Mouse (Mus musculus): Measurements from ENCODE around the gene Olfr325. TPM values are rescaled to one million over a fixed set of nuclear protein-coding genes. Genes with fewer than 3 reads are reported as not detected.

Olfr325 gene
- polyA plus RNA-seq (2012; fragmentation: generic; extraction: Trizol): not detected

DNA sequence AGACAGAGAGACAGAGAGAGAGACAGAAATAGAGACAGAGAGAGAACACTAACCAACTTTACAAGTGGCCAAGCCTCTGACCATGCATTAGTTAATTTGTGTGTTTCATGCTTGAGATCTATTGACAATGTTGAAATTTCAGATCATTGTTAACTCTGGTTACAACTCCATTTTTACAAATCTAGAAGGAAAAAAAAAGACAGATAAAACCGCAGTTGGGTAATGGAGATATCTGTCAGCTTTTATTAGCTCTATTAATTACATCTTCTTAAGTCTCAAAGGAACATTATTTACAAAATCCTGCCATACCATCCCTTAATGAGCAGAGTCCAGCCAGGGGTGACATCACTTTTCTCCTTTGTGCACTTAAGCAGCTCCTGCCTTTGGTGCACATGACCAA lies at the start of gene Olfr325:
Gene Olfr325 (plus strand): TSS at position 301 of the 400 bp plus-strand sequence.

GRCm38 (mm10) chr11:58534736-58535135 lies 42.8 kb upstream of the Olfr325 start, which contains the start of gene Olfr330:
Gene Olfr330 (minus strand): TSS chr11:58534836.

DNA sequence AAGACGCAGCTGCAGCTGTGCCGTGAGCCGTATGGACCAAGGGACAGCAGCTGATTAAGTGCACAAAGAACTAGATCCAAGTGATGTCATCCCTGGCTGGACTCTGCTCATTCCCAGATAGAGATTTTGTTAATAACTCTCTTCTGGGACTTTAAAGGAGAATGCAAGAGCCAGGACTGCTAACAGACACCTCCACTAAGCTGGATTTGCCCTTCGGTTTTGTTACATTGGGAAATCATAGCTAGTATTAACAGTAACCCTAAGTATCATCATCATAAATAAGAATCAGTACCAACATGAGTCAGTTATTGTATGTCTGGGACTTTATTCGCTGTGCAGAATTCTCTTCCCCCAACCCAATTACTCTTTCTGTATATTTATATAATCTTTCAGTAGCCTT lies 31.2 kb upstream of the Olfr325 start, which contains the start of gene Olfr329-ps:
Gene Olfr329-ps (minus strand): TSS at position 101 of the 400 bp plus-strand sequence.

GRCm38 (mm10) chr11:58555536-58555935 lies 22.0 kb upstream of the Olfr325 start, which contains the start of gene Olfr328:
Gene Olfr328 (minus strand): TSS chr11:58555636.

GRCm38 (mm10) chr11:58570405-58570804 lies 7.1 kb upstream of the Olfr325 start, which contains the start of gene Olfr224:
Gene Olfr224 (minus strand): TSS chr11:58570553.

GRCm38 (mm10) chr11:58594814-58595213 lies 17.3 kb downstream of the Olfr325 start, which contains the start of gene Olfr324:
Gene Olfr324 (plus strand): TSS chr11:58595114.

DNA sequence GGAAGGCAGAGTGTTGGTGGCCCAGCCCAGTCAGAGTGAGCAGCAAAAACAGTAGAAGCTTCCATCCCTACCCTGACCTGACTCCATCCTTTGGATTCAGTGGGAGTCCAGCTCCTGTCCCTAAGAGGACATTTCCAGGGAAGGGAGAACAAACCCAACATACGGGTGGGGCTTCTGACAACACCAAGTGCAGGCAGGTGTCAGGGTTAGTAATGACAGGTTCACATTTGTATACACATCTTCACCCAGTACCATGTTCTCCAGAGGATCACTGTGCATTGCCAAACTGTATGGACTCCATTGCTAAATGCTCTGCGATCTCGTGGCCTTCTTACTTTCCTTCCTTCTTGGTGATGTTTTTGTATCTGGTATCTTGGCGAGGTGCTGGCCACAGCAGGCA lies 38.4 kb downstream of the Olfr325 start, which contains the start of gene 2210407C18Rik:
Gene 2210407C18Rik (minus strand): TSS at position 101 of the 400 bp plus-strand sequence.

DNA sequence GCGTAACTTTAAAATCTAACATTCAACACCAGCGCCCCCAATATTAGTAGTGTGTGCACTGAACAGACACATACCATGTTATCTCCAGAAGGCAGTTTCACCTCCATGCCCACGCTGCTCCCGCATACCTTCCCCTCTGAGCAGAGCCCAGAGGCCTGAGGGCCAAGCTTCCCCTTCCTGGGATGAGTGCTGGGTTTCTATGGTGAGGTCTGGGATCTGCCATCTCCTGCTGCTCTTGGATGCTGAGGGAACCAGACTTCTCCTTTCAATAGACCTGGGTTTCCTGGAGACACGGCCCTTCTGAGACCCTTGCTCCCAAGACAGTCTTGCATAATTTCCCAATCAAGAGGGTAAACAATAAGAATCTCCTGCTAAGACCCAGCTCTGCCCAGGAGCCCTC lies 52.9 kb downstream of the Olfr325 start, which contains the start of gene Olfr323:
Gene Olfr323 (minus strand): TSS at position 101 of the 400 bp plus-strand sequence.

Other genes starting within 250 kb of the Olfr325 start
- gene Zfp672, start 247.4 kb upstream of the Olfr325 start, polyA plus RNA-seq (2012; fragmentation: generic; extraction: Trizol): 10 to 100 TPM; 15.1 to 17.3 TPM
- gene Sh3bp5l, start 247.0 kb upstream of the Olfr325 start, polyA plus RNA-seq (2012; fragmentation: generic; extraction: Trizol): 10 to 100 TPM; 17.9 to 33.6 TPM
- not detected for gene Lypd8, start 198.7 kb upstream of the Olfr325 start, polyA plus RNA-seq (2012; fragmentation: generic; extraction: Trizol)
- not detected for gene 1810065E05Rik, start 156.6 kb upstream of the Olfr325 start, polyA plus RNA-seq (2012; fragmentation: generic; extraction: Trizol)
- gene Gm12253, start 145.2 kb upstream of the Olfr325 start, polyA plus RNA-seq (2012; fragmentation: generic; extraction: Trizol): not detected
- gene Lypd9, start 124.8 kb upstream of the Olfr325 start, polyA plus RNA-seq (2012; fragmentation: generic; extraction: Trizol): not detected
- gene Olfr30, start 115.5 kb upstream of the Olfr325 start, polyA plus RNA-seq (2012; fragmentation: generic; extraction: Trizol): not detected
- not detected for gene Olfr332, start 85.2 kb upstream of the Olfr325 start, polyA plus RNA-seq (2012; fragmentation: generic; extraction: Trizol)
- not detected for gene Olfr331, start 75.2 kb upstream of the Olfr325 start, polyA plus RNA-seq (2012; fragmentation: generic; extraction: Trizol)
- gene Olfr330, start 42.9 kb upstream of the Olfr325 start, polyA plus RNA-seq (2012; fragmentation: generic; extraction: Trizol): not detected
- not detected for gene Olfr329-ps, start 31.3 kb upstream of the Olfr325 start, polyA plus RNA-seq (2012; fragmentation: generic; extraction: Trizol)
- not detected for gene Olfr328, start 22.1 kb upstream of the Olfr325 start, polyA plus RNA-seq (2012; fragmentation: generic; extraction: Trizol)
- gene Olfr224, start 7.2 kb upstream of the Olfr325 start, polyA plus RNA-seq (2012; fragmentation: generic; extraction: Trizol): not detected
- gene Olfr324, start 17.4 kb downstream of the Olfr325 start, polyA plus RNA-seq (2012; fragmentation: generic; extraction: Trizol): not detected
- gene 2210407C18Rik, start 38.3 kb downstream of the Olfr325 start, polyA plus RNA-seq (2012; fragmentation: generic; extraction: Trizol): not detected
- gene Olfr323, start 52.8 kb downstream of the Olfr325 start, polyA plus RNA-seq (2012; fragmentation: generic; extraction: Trizol): not detected
- not detected for gene Trim58, start 62.7 kb downstream of the Olfr325 start, polyA plus RNA-seq (2012; fragmentation: generic; extraction: Trizol)
- not detected for gene Olfr322, start 81.1 kb downstream of the Olfr325 start, polyA plus RNA-seq (2012; fragmentation: generic; extraction: Trizol)
- gene Olfr320, start 103.4 kb downstream of the Olfr325 start, polyA plus RNA-seq (2012; fragmentation: generic; extraction: Trizol): not detected
- gene Olfr319, start 121.4 kb downstream of the Olfr325 start, polyA plus RNA-seq (2012; fragmentation: generic; extraction: Trizol): not detected
- gene Olfr318, start 146.3 kb downstream of the Olfr325 start, polyA plus RNA-seq (2012; fragmentation: generic; extraction: Trizol): not detected
- not detected for gene Olfr317, start 161.5 kb downstream of the Olfr325 start, polyA plus RNA-seq (2012; fragmentation: generic; extraction: Trizol)
- gene Olfr316, start 175.0 kb downstream of the Olfr325 start, polyA plus RNA-seq (2012; fragmentation: generic; extraction: Trizol): not detected
- gene Olfr315, start 195.5 kb downstream of the Olfr325 start, polyA plus RNA-seq (2012; fragmentation: generic; extraction: Trizol): not detected
- gene Olfr314, start 205.2 kb downstream of the Olfr325 start, polyA plus RNA-seq (2012; fragmentation: generic; extraction: Trizol): not detected
- not detected for gene Fam183b, start 224.2 kb downstream of the Olfr325 start, polyA plus RNA-seq (2012; fragmentation: generic; extraction: Trizol)
- gene Olfr313, start 237.3 kb downstream of the Olfr325 start, polyA plus RNA-seq (2012; fragmentation: generic; extraction: Trizol): not detected